Mouse (Mus musculus): ENCODE results near the gene Gm11541. TPM values are rescaled to one million over a fixed set of nuclear protein-coding genes. Genes with fewer than 3 reads are reported as not detected.
"Not testable (repeated sequence)": the region's sequence is repeated elsewhere in the genome, so short reads cannot be mapped to it uniquely, and the experiment has no call there.

Gm11541 gene
- polyA plus RNA-seq, 1 experiment = not detected

DNA sequence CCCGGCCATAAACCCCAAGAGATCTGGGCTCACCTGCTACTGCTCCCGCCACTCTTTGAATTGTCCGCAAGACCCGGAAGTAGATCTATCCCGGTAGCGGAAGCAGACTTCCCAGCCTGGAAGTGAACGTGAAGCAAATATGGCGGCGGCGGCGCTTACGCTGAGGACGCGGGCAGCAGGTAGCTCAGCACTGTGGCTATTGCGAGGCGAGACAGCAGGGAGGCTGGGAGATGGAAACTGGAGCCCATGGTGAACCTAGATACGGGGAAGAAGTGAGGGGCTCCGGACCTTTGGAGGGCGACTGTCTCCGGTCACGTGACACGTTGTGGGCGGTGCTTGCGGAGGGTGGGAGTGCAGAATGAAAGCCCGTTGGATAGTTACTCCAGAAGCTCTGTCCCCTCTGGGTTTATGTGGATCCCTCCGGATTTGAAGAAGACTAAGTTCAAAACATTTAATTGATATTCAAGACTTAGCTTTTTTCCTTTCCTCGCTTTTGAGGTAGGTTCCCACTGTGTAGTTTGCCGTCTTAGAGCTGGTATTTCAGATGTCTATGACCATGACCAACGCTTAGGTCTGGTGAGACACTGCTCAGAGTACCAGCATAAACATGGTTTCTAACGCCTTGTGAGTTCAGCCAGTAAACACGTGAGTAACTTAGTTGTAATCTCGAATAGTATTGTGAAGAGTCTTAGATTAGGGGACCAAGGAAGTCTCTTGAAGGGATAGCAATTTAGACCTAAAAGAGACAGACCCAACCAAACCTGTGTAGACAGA is 50.4 kb downstream of the Gm11541 start, which contains the start of the genes Mrpl27 and Eme1:
Gene Mrpl27 (plus strand): TSS at position 105 of the 774 bp plus-strand sequence.
Gene Eme1 (minus strand): TSS at position 302 of the 774 bp plus-strand sequence.
- Histone ChIP-seq H3K9me3 (ENCODE audit: control insufficient read depth, low read length) (no peaks in the 10 kb centered on the region), H3K4me3 (replicated peaks) (peak within 1 kb of the TSS; percentile 78), H3K27me3 (ENCODE audit: control insufficient read depth) (no peaks in the 10 kb centered on the region), H3K4me1 (ENCODE audit: control insufficient read depth) (peaks cover 41% of the 10 kb centered on the region), H3K36me3 (ENCODE audit: control insufficient read depth) (peaks cover 66% of the 10 kb centered on the region)
- TF ChIP-seq TAL1 (IDR thresholded peaks at IDR 0.05; ENCODE audit: low read length) (no peak), GATA1 (IDR thresholded peaks at IDR 0.05; ENCODE audit: low read length) (no peak)

- Histone ChIP-seq H3K36me3 (ENCODE audit: control insufficient read depth) (peaks cover 66% of the 10 kb centered on the region), H3K4me1 (ENCODE audit: control insufficient read depth) (peaks cover 41% of the 10 kb centered on the region), H3K27me3 (ENCODE audit: control insufficient read depth) (no peaks in the 10 kb centered on the region), H3K9me3 (ENCODE audit: control insufficient read depth, low read length) (no peaks in the 10 kb centered on the region), H3K4me3 (replicated peaks) (peak overlapping the region; percentile 78)
- TF ChIP-seq GATA1 (IDR thresholded peaks at IDR 0.05; ENCODE audit: low read length) (no peak), TAL1 (IDR thresholded peaks at IDR 0.05; ENCODE audit: low read length) (no peak)
Observed at GRCm38 (mm10) chr11:94652973-94653372, 51.3 kb downstream of the Gm11541 start.

GRCm38 (mm10) chr11:94651241-94651640 is 53.1 kb downstream of the Gm11541 start:
- H3K27me3 ChIP-seq (ENCODE audit: control insufficient read depth); H3K9me3 ChIP-seq (ENCODE audit: control insufficient read depth, low read length); H3K4me3 ChIP-seq (replicated peaks): not testable (repeated sequence)
- peaks cover 35% of the 10 kb centered on the region for H3K4me1 ChIP-seq (ENCODE audit: control insufficient read depth)
- peaks cover 68% of the 10 kb centered on the region for H3K36me3 ChIP-seq (ENCODE audit: control insufficient read depth)

DNA sequence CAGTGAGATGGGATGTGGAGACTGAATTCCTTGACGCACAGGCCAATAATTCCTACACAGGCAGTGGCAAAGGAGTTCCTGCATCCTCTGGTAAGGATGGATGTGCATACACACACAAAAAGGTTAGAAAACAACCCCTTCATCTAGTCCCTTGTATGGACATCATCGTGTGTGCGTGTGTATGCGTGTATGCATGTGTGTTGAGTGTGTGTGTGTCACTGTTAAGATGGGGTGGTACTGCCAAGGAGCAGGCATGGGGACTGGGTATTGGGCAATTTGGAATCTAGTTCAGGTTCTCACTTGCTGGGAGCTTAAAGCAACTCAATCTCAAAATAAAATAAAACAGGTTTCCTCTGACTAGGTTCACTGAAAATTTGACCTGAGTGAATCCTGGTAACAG is 57.8 kb downstream of the Gm11541 start:
- H3K36me3 ChIP-seq (ENCODE audit: control insufficient read depth) = peaks cover 96% of the 10 kb centered on the region
- TF ChIP-seq TAL1 (IDR thresholded peaks at IDR 0.05; ENCODE audit: low read length) (no peak), GATA1 (IDR thresholded peaks at IDR 0.05; ENCODE audit: low read length) (no peak)
- H3K4me3 ChIP-seq (replicated peaks) = no peak overlapping the region
- H3K4me1 ChIP-seq (ENCODE audit: control insufficient read depth) = 0 out of 2 replicates have a peak, but pooled peaks cover 1% of the 10 kb centered on the region
- H3K27me3 ChIP-seq (ENCODE audit: control insufficient read depth) = no peaks in the 10 kb centered on the region
- no peaks in the 10 kb centered on the region for H3K9me3 ChIP-seq (ENCODE audit: control insufficient read depth, low read length)

Other genes starting within 250 kb of the Gm11541 start
- 10.3 and 14.4 TPM in 2 replicates for gene Cacna1g, start 230.3 kb downstream of the Gm11541 start, polyA plus RNA-seq (2012)
- gene Spata20, start 218.3 kb downstream of the Gm11541 start, polyA plus RNA-seq (2012) = not detected in 2 replicates
- gene Epn3, start 204.5 kb downstream of the Gm11541 start, polyA plus RNA-seq (2012) = not detected in 2 replicates
- not detected in 2 replicates for gene Mycbpap, start 182.8 kb downstream of the Gm11541 start, polyA plus RNA-seq (2012)
- 0.02 TPM in 1 of 2 replicates, not detected in the other for gene Rsad1, start 155.2 kb downstream of the Gm11541 start, polyA plus RNA-seq (2012)
- not detected in 2 replicates for gene Chad, start 139.5 kb downstream of the Gm11541 start, polyA plus RNA-seq (2012)
- 0.06 and 0.09 TPM in 2 replicates for gene Acsf2, start 102.6 kb downstream of the Gm11541 start, polyA plus RNA-seq (2012)
- gene Lrrc59, start 74.7 kb downstream of the Gm11541 start, polyA plus RNA-seq (2012) = 4.9 and 6.1 TPM in 2 replicates
- gene Mrpl27, start 50.7 kb downstream of the Gm11541 start, polyA plus RNA-seq (2012) = 10.9 and 14.7 TPM in 2 replicates
- 0.99 and 1.4 TPM in 2 replicates for gene Eme1, start 50.5 kb downstream of the Gm11541 start, polyA plus RNA-seq (2012)
- 0.33 and 0.37 TPM in 2 replicates for gene Xylt2, start 27.0 kb downstream of the Gm11541 start, polyA plus RNA-seq (2012)
- gene Cdc34b, start 37.3 kb upstream of the Gm11541 start, polyA plus RNA-seq (2012) = 0.07 TPM in 1 of 2 replicates, not detected in the other
- gene Tmem92, start 78.2 kb upstream of the Gm11541 start, polyA plus RNA-seq (2012) = not detected in 2 replicates
- 0.01 TPM in 2 replicates for gene Col1a1, start 231.7 kb upstream of the Gm11541 start, polyA plus RNA-seq (2012)